Mouse (Mus musculus) brain, embryonic 14.5 days (tissue): Measurements from ENCODE around the gene Vav3.

ENCODE experiments used
- CTCF ChIP-seq: fragments of 200-500 bp; IDR thresholded peaks from 2 replicates; pipeline ENCODE4 v1.5.1; 2012; ENCODE audit warnings: inconsistent platforms, mild to moderate bottlenecking, moderate library complexity, borderline replicate concordance; ENCODE audit not compliant: insufficient read depth, insufficient read length; ENCODE audit errors: extremely low read depth
- POLR2A ChIP-seq: fragments of 200-500 bp; IDR thresholded peaks from 2 replicates; pipeline ENCODE4 v1.6.1; 2012; ENCODE audit warnings: mild to moderate bottlenecking, inconsistent platforms, borderline replicate concordance; ENCODE audit not compliant: poor library complexity, insufficient read depth, insufficient read length, severe bottlenecking; ENCODE audit errors: extremely low read depth

DNA sequence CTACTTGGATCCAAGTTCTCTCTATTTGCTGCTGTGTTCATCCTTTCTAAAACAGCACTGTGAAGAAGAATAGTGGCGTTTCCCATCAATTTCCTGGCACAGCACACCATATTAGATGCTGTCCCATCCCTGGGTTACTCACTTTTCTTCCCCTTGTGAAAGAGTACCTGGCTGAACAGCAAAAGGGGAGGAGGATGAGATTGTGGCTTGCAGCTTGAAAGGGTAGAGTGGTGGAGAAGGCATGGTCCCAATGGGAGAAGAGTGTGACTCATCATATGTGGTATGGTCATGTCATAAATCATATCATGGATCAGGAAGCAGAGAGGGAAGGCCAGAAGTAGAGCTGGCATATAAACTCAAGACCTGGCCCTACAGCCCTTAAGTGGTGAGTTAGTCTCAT lies 386.3 kb downstream of the Vav3 start:
- TF ChIP-seq CTCF (no peak), POLR2A (no peak)
